Mouse (Mus musculus) kidney, adult 11 months (tissue): ENCODE data around the gene Cops9.

Experiments
- DNase-seq: peaks from one replicate; pipeline ENCODE4 v3.0.0; 2022

The Cops9 gene

GRCm38 (mm10) chr1:92641514-92642272 lies at the start of gene Cops9:
Gene Cops9 (minus strand): TSS chr1:92641985.
- peak; percentile 86 for DNase-seq

- DNase-seq, result no peak
These were observed 49.5 kb upstream of the Cops9 start for GRCm38 (mm10) chr1:92691166-92691844.

- no peak for DNase-seq
These were observed 45.2 kb upstream of the Cops9 start for GRCm38 (mm10) chr1:92686994-92687393.

GRCm38 (mm10) chr1:92683151-92683550 lies 41.4 kb upstream of the Cops9 start:
- DNase-seq, result no peak

- peak; percentile 77 for DNase-seq
These were observed 39.2 kb upstream of the Cops9 start for GRCm38 (mm10) chr1:92680668-92681603.

- no peak for DNase-seq
These were observed 37.0 kb upstream of the Cops9 start for GRCm38 (mm10) chr1:92678757-92679156.

GRCm38 (mm10) chr1:92676676-92676975 lies 34.8 kb upstream of the Cops9 start:
- DNase-seq, result no peak

- no peak for DNase-seq
These were observed 34.3 kb upstream of the Cops9 start for GRCm38 (mm10) chr1:92675932-92676675.

GRCm38 (mm10) chr1:92673258-92673782 lies 31.5 kb upstream of the Cops9 start:
- DNase-seq, result no peak

GRCm38 (mm10) chr1:92671326-92671725 lies 29.5 kb upstream of the Cops9 start:
- no peak for DNase-seq

GRCm38 (mm10) chr1:92669430-92669829 lies 27.6 kb upstream of the Cops9 start:
- no peak for DNase-seq

GRCm38 (mm10) chr1:92667106-92667505 lies 25.3 kb upstream of the Cops9 start:
- DNase-seq, result no peak

- DNase-seq, result no peak
These were observed 17.6 kb upstream of the Cops9 start for GRCm38 (mm10) chr1:92659392-92659791.

GRCm38 (mm10) chr1:92657025-92657820 lies 15.4 kb upstream of the Cops9 start:
- DNase-seq, result no peak

GRCm38 (mm10) chr1:92654676-92655075 lies 12.9 kb upstream of the Cops9 start:
- DNase-seq, result no peak

GRCm38 (mm10) chr1:92653179-92653578 lies 11.4 kb upstream of the Cops9 start:
- no peak for DNase-seq

GRCm38 (mm10) chr1:92651467-92651866 lies 9.7 kb upstream of the Cops9 start:
- no peak for DNase-seq

GRCm38 (mm10) chr1:92648673-92649072 lies 6.9 kb upstream of the Cops9 start, which contains the start of gene Otos:
Gene Otos (minus strand): TSS chr1:92648841.
- peak; percentile 44 for DNase-seq

GRCm38 (mm10) chr1:92648197-92648596 lies 6.4 kb upstream of the Cops9 start:
- no peak for DNase-seq

GRCm38 (mm10) chr1:92647752-92648151 lies 6.0 kb upstream of the Cops9 start:
- peak; percentile 33 for DNase-seq

GRCm38 (mm10) chr1:92647026-92647425 lies 5.2 kb upstream of the Cops9 start:
- no peak for DNase-seq

GRCm38 (mm10) chr1:92646601-92647000 lies 4.8 kb upstream of the Cops9 start:
- DNase-seq, result no peak
